ENCODE assay signal across 7 mouse cellular contexts in genomic region chr6:91527227-91527860, GRCm38 (mm10). TPM values are rescaled to one million over a fixed set of nuclear protein-coding genes. Genes with fewer than 3 reads are reported as not detected.
DNase-seq lines count a peak whose midpoint lies in the region; ATAC-seq and TF ChIP-seq lines count a peak whose summit lies in the region.

No protein-coding gene starts in this region.

- no peak overlapping the region for H3K9ac ChIP-seq in ES-Bruce4 (ENCODE audit: low read depth, poor library complexity, severe bottlenecking)
- H3K9ac ChIP-seq in hindbrain, postnatal 0 days (replicated peaks; ENCODE audit: low read length), result no peak overlapping the region

- peak; percentile 36 to 41 for DNase-seq in layer of hippocampus, adult 2 months (ENCODE audit: low spot score in 2 of 2)
- DNase-seq in layer of hippocampus, adult 8-10 months (ENCODE audit: low spot score in 2 of 2), result no peak
- DNase-seq in ZHBTc4 (ENCODE audit: low read depth, low spot score), result peak; percentile 59
- peak; percentile 87 for DNase-seq in hindbrain, postnatal 0 days (ENCODE audit: low spot score)
- peak; percentile 60 for DNase-seq in skeletal muscle tissue, adult 2 months (ENCODE audit: low read depth, low spot score)
- DNase-seq in ovary, adult 18-20 months (ENCODE audit: low spot score), result no peak

- 0 out of 2 replicates have a peak overlapping the region, but pooled peaks have one; percentile 33 for H3K27ac ChIP-seq in layer of hippocampus, adult 2 months
- no peak overlapping the region for H3K27ac ChIP-seq in ES-Bruce4 (ENCODE audit: insufficient read depth, low read length)
- H3K27ac ChIP-seq in hindbrain, postnatal 0 days, result no peak overlapping the region

- TF ChIP-seq POLR2A in ES-Bruce4 (IDR thresholded peaks at IDR 0.05; ENCODE audit: insufficient read depth, low read length), result no peak

- WGBS in hindbrain, postnatal 0 days, result 37% methylated on average over 5 of the region's 5 CpGs

- no peaks in the 10 kb centered on the region for H3K27me3 ChIP-seq in ES-Bruce4 (ENCODE audit: control insufficient read depth, insufficient read depth, low read length, poor library complexity, severe bottlenecking)
- no peaks in the 10 kb centered on the region for H3K27me3 ChIP-seq in hindbrain, postnatal 0 days (ENCODE audit: insufficient read depth, low read length)

- no peak for TF ChIP-seq EP300 in ES-Bruce4 (IDR thresholded peaks at IDR 0.05; ENCODE audit: insufficient read depth, low read depth, low read length)

- no peaks in the 10 kb centered on the region for H3K9me3 ChIP-seq in ES-Bruce4 (replicated peaks; ENCODE audit: control insufficient read depth, insufficient read depth, low read length, poor library complexity, severe bottlenecking)
- no peaks in the 10 kb centered on the region for H3K9me3 ChIP-seq in hindbrain, postnatal 0 days (ENCODE audit: low read length)

- H3K4me1 ChIP-seq in ES-Bruce4 (ENCODE audit: control insufficient read depth, insufficient read depth, low read length), result no peaks in the 10 kb centered on the region
- no peaks in the 10 kb centered on the region for H3K4me1 ChIP-seq in hindbrain, postnatal 0 days (ENCODE audit: insufficient read depth, low read length)

- peaks cover 8% of the 10 kb centered on the region for H3K36me3 ChIP-seq in ES-Bruce4 (ENCODE audit: control insufficient read depth, insufficient read depth, low read length, poor library complexity, severe bottlenecking)
- H3K36me3 ChIP-seq in hindbrain, postnatal 0 days (ENCODE audit: insufficient read depth, low read length), result peaks cover 4% of the 10 kb centered on the region; the same call in 1 of the 2 replicates

- peak; percentile 80 for ATAC-seq in hindbrain, postnatal 0 days

- H3K4me2 ChIP-seq in hindbrain, postnatal 0 days (ENCODE audit: low read depth, low read length), result no peak overlapping the region

- no peak overlapping the region for H3K4me3 ChIP-seq in layer of hippocampus, adult 2 months
- H3K4me3 ChIP-seq in ES-Bruce4 (ENCODE audit: low read depth, low read length), result no peak overlapping the region
- H3K4me3 ChIP-seq in hindbrain, postnatal 0 days (ENCODE audit: low read length), result no peak overlapping the region

- TF ChIP-seq CTCF in layer of hippocampus, adult 2 months (conservative IDR thresholded peaks at IDR 0.05), result peak; percentile 90
- peak; percentile 7 for TF ChIP-seq CTCF in ES-Bruce4 (IDR thresholded peaks at IDR 0.05; ENCODE audit: low read depth, low read length)
- peak; percentile 81 for TF ChIP-seq CTCF in hindbrain, postnatal 0 days (IDR thresholded peaks at IDR 0.05; ENCODE audit: low read depth)

RNA-seq across cellular contexts. Expression of gene Lsm3, which starts 11.6 kb away (rescaled TPM):
- total RNA-seq in layer of hippocampus, adult 2 months (2021), result 10 to 100 TPM; 35.0 to 36.9 TPM
- 10 to 100 TPM; 32.4 to 35.7 (median 32.9) TPM for total RNA-seq in layer of hippocampus, adult 8-10 months (2022)
- 188 and 207 TPM in 2 replicates for polyA plus RNA-seq in ES-Bruce4 (2011; ENCODE audit: insufficient read depth, insufficient read length, low read depth, missing spikeins)
- 38.0 and 40.9 TPM in 2 replicates for total RNA-seq in hindbrain, postnatal 0 days (2014; rRNA removed)
- 179 and 184 TPM in 2 replicates for polyA plus RNA-seq in hindbrain, postnatal 0 days (2015; fragmentation: Nextera tagmentation; extraction: Ambion mirVana)

RNA-seq across cellular contexts. Expression of gene Xpc, which starts 11.7 kb away (rescaled TPM):
- 10 to 100 TPM; 12.2 to 14.0 TPM for total RNA-seq in layer of hippocampus, adult 2 months (2021)
- 10 to 100 TPM; 11.7 to 16.0 (median 13.7) TPM for total RNA-seq in layer of hippocampus, adult 8-10 months (2022)
- 15.4 and 16.5 TPM in 2 replicates for polyA plus RNA-seq in ES-Bruce4 (2011; ENCODE audit: insufficient read depth, insufficient read length, low read depth, missing spikeins)
- total RNA-seq in hindbrain, postnatal 0 days (2014; rRNA removed), result 10.8 and 15.9 TPM in 2 replicates
- 11.9 and 14.5 TPM in 2 replicates for polyA plus RNA-seq in hindbrain, postnatal 0 days (2015; fragmentation: Nextera tagmentation; extraction: Ambion mirVana)

RNA-seq across cellular contexts. Expression of gene Tmem43, which starts 53.8 kb away (rescaled TPM):
- 10 to 100 TPM; 28.3 to 28.7 TPM for total RNA-seq in layer of hippocampus, adult 2 months (2021)
- 10 to 100 TPM; 31.1 to 35.9 (median 34.1) TPM for total RNA-seq in layer of hippocampus, adult 8-10 months (2022)
- polyA plus RNA-seq in ES-Bruce4 (2011; ENCODE audit: insufficient read depth, insufficient read length, low read depth, missing spikeins), result 49.2 and 55.3 TPM in 2 replicates
- 72.7 and 79.5 TPM in 2 replicates for total RNA-seq in hindbrain, postnatal 0 days (2014; rRNA removed)
- polyA plus RNA-seq in hindbrain, postnatal 0 days (2015; fragmentation: Nextera tagmentation; extraction: Ambion mirVana), result 47.8 and 49.1 TPM in 2 replicates

RNA-seq across cellular contexts. Expression of gene Chchd4, which starts 54.0 kb away (rescaled TPM):
- 10 to 100 TPM; 19.3 to 21.8 TPM for total RNA-seq in layer of hippocampus, adult 2 months (2021)
- total RNA-seq in layer of hippocampus, adult 8-10 months (2022), result 10 to 100 TPM; 20.7 to 23.4 (median 22.2) TPM
- 24.6 and 27.4 TPM in 2 replicates for polyA plus RNA-seq in ES-Bruce4 (2011; ENCODE audit: insufficient read depth, insufficient read length, low read depth, missing spikeins)
- total RNA-seq in hindbrain, postnatal 0 days (2014; rRNA removed), result 15.0 and 17.3 TPM in 2 replicates
- polyA plus RNA-seq in hindbrain, postnatal 0 days (2015; fragmentation: Nextera tagmentation; extraction: Ambion mirVana), result 31.1 and 32.1 TPM in 2 replicates

Comparison
In these comparisons a context has a peak if more than half of its experiments do, and no peak if none do; other contexts are left out.
1. DNase-seq: peak in layer of hippocampus, adult 2 months (2 of 2), ZHBTc4 (single experiment), hindbrain, postnatal 0 days (single experiment) and skeletal muscle tissue, adult 2 months (single experiment); none in layer of hippocampus, adult 8-10 months (0 of 2) and ovary, adult 18-20 months (single experiment).
2. CTCF ChIP-seq: peak in every context shown above with its lines; median percentile 90 in layer of hippocampus, adult 2 months; 81 in hindbrain, postnatal 0 days; 7 in ES-Bruce4.